Mouse (Mus musculus) brain, adult 2 months (tissue): ENCODE measurements around the gene Poll.
A peak's percentile ranks its signal among the peaks of the same experiment; 100 is the strongest.
"Not testable (repeated sequence)": the region's sequence is repeated elsewhere in the genome, so short reads cannot be mapped to it uniquely, and the experiment has no call there.

Source experiments
- DNase-seq: peaks from one replicate; pipeline ENCODE4 v3.0.0; 2011; ENCODE audit warnings: low read depth, low spot score

The Poll gene

GRCm38 (mm10) chr19:45578976-45579375 is 18.6 kb upstream of the Poll start:
- no peak for DNase-seq

- DNase-seq, result no peak
Observed at GRCm38 (mm10) chr19:45577141-45577750, 16.9 kb upstream of the Poll start.

DNA sequence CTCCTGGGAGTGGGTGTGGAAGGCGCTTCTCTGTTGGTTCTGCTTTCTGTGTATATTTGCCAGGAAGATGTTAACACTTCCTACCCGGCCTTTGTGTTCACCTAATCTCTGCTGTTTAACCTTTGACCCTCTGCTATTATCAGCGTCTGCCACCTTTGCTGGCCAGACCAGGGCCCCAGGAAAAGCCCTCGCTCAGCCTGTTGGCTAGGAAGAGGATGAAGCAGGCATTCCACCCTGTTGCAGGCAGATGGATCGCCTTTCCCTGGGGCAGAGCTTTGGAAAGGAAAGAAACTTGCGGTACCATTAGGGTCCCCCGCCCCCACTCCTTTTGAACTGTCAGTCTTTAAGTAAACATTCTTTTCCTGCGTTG is 15.3 kb upstream of the Poll start:
- DNase-seq, result no peak

DNA sequence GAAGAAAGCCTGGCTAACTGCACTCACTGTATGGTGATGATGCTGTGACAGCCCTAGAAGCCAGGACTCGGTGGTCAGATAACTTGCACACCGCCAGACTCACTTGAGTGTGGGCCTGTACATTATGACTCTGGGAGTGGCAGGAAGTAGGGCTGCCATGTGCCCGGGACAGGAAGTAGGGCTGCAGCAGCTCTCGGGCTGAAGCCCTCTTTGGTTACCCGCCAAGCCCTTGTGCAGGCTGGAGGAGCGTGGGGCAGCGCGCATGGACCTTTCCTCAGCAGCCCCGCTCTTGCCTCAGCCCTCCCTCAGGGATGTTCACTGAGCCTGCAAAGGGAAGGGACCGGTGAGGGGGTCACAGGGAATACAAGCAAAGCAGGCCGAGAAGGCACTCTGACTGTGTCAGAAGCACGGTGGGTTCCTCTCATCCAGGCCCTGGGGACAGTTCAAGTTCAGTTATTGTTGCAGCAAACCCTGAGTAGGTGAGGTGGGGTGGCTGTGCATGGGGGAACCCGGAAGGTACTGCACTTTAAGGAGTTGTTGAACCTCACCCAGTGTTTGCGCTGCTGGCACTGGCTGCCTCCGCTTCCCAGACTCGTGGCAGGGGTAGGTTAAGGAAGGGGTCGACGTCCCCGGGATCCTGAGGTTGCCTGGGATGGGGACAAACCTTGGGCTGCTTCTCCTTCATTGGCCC is 14.8 kb upstream of the Poll start:
- no peak for DNase-seq

DNA sequence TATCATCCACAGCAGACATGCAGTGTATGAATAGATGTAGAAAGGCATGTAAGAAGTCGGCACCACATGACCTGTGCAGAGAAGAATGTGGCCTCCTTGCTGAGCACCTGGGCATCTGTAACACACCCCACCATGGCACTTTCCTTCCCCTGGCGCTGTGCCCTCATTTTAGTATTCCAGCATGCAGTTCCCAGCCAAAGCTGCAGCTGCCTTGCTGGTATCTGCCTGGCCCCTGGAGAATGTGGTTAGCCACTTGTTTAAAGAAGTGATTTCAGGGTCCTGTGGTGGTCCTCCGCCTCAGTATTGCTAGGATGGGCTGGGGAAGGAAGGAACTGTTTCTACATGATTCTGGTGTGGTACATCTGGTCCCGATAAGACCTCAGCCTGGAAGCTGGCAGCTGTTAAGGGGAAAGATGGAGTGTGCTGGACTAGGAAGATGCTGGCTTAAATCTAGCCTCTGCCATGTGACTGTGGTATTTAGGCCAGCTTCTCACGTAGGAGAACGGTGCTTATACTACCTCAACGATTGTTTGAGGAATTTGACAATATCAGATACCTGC is 14.1 kb upstream of the Poll start:
- DNase-seq, result no peak

- peak; percentile 81 for DNase-seq
Observed at GRCm38 (mm10) chr19:45573861-45574267, 13.5 kb upstream of the Poll start.

- no peak for DNase-seq
Observed at GRCm38 (mm10) chr19:45573033-45573432, 12.7 kb upstream of the Poll start.

DNA sequence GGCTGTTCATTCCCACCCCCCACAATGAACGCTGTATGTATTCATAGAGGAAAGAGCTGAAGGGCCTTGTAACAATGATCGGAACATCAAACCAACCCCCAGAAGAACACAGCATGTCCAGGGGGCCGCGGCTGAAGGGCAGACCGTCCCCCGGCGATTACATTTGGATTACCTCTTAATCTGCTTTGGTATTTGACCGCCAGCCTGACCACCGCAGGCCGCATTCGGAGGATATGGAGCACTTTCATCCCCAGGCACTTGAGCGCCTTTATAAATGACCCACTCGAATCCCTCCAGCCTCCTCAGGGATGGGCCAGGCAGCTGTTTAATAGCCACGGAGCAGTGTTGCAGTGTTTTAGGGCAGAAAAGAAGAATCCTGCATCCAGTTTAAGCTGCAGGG is 7.0 kb upstream of the Poll start:
- no peak for DNase-seq

- no peak for DNase-seq
Observed at GRCm38 (mm10) chr19:45565925-45566715, 5.8 kb upstream of the Poll start.

- DNase-seq, result no peak
Observed at GRCm38 (mm10) chr19:45554136-45554535, 6.2 kb downstream of the Poll start.

- DNase-seq, result no peak
Observed at GRCm38 (mm10) chr19:45552187-45552586, 8.1 kb downstream of the Poll start.

- no peak for DNase-seq
Observed at GRCm38 (mm10) chr19:45549948-45550347, 10.4 kb downstream of the Poll start.

DNA sequence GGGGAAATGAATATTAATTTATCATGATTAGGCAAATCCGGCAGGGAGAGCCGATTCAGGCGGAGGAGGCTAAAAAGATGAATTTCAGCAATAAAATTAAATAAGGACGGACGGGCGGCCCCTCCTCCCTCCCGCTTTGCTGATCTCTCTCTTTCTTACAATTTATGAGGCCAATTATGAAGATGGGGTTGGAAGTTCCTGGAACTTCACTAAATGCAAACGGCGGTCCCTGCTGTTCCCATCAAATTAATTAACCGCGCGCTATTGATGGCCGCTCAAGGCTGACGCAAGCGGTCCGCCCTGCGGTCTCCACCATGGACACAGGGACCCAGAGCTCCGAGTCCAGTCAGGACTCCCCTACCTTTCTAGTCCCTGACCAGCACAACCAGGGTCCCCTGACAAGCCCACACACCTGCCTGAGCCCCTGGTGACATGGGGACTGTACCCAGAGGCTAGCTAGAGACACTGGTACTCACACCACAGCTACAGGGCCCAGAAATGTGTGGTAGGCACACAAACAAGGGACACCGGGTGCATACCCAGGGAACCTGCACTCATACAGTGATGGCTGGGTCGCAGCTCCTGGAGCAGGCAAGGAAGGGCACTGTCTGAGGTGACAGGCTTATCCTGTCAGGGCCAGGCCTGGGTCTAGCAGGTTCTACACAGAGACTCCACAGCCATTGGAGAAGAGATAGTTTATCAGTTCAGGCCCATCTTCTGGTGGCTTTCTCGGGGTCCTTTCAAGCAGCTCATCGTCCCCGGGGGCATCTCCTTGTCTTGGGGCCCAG is 11.0 kb downstream of the Poll start:
- DNase-seq, result no peak

- DNase-seq, result not testable (repeated sequence)
Observed at GRCm38 (mm10) chr19:45548196-45548595, 12.1 kb downstream of the Poll start.

- peak; percentile 84 for DNase-seq
Observed at GRCm38 (mm10) chr19:45544925-45545321, 15.4 kb downstream of the Poll start.

GRCm38 (mm10) chr19:45544152-45544924 is 16.0 kb downstream of the Poll start:
- DNase-seq, result no peak

GRCm38 (mm10) chr19:45542061-45542460 is 18.3 kb downstream of the Poll start:
- no peak for DNase-seq

DNA sequence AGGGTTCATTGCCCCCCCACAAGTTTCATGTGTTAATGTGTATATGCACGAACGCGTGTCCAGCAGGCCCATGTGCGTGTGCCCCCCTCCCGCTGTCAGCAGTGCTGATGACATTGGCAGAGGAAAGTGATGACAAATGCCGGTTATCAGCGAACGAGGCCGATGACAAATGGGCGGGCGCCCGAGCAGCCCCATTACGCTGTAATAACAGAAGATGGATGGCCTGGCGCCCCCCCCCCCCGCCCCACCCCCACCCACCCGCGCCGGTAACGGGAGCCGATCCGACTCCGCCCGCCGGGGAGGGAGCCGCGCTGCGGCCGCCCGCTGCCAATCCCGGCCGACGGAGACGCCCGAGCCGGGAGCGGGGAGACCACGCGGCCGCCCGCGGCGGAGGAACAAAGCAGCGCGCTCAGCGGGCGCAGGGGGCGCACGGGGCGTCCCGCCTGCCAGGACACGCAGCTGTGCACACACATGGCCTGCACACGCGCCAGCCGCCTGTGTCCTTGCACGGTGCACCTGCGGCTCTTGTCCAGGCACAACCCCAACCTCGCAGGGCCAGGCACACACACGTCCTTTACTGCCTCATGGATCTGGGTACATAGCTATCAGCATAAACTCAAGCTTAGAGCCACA is 18.8 kb downstream of the Poll start:
- DNase-seq, result peak; percentile 67

GRCm38 (mm10) chr19:45540657-45541408 is 19.5 kb downstream of the Poll start:
- peak; percentile 70 for DNase-seq

- DNase-seq, result peak; percentile 70
Observed at GRCm38 (mm10) chr19:45537505-45537904, 22.8 kb downstream of the Poll start.
